Mouse (Mus musculus) hindbrain, embryonic 16.5 days (tissue): ENCODE results near the gene Gse1. TPM values are rescaled to one million over a fixed set of nuclear protein-coding genes. Genes with fewer than 3 reads are reported as not detected.

Source experiments
- ATAC-seq: fragments of 200-750 bp; cut with Nextera tagmentation; 2 replicates; pipeline ENCODE4 v1.8.0; 2017; ENCODE audit warnings: moderate TSS enrichment, moderate library complexity
- H3K27ac ChIP-seq: fragments of 300-500 bp; sonication (generic); 2 replicates; pipeline ENCODE4 v1.5.1; 2014; ENCODE audit warnings: low read depth, mild to moderate bottlenecking, control low read depth, low read length, moderate library complexity
- H3K27me3 ChIP-seq: fragments of 300-500 bp; sonication (generic); replicated peaks from 2 replicates; pipeline ENCODE4 v1.6.1; 2014; ENCODE audit warnings: low read length; ENCODE audit not compliant: control insufficient read depth, insufficient read depth
- H3K36me3 ChIP-seq: fragments of 300-500 bp; sonication (generic); 2 replicates; pipeline ENCODE4 v1.6.1; 2014; ENCODE audit warnings: mild to moderate bottlenecking, low read length, moderate library complexity, mixed read lengths; ENCODE audit not compliant: control insufficient read depth, insufficient read depth
- H3K4me1 ChIP-seq: fragments of 300-500 bp; sonication (generic); 2 replicates; pipeline ENCODE4 v1.6.1; 2014; ENCODE audit warnings: low read depth, low read length; ENCODE audit not compliant: control insufficient read depth, insufficient read depth
- H3K4me2 ChIP-seq: fragments of 300-500 bp; sonication (generic); 2 replicates; pipeline ENCODE4 v1.6.1; 2014; ENCODE audit warnings: mild to moderate bottlenecking, low read length, control low read depth, moderate library complexity
- H3K4me3 ChIP-seq: fragments of 300-500 bp; sonication (generic); 2 replicates; pipeline ENCODE4 v1.5.1; 2014; ENCODE audit warnings: mild to moderate bottlenecking, low read length, control low read depth, moderate library complexity
- H3K9ac ChIP-seq: fragments of 300-500 bp; sonication (generic); 2 replicates; pipeline ENCODE4 v1.6.1; 2014; ENCODE audit warnings: low read depth, mild to moderate bottlenecking, control low read depth, low read length, moderate library complexity
- H3K9me3 ChIP-seq: fragments of 300-500 bp; sonication (generic); 2 replicates; pipeline ENCODE4 v1.6.1; 2014; ENCODE audit warnings: mild to moderate bottlenecking, low read length, moderate library complexity; ENCODE audit not compliant: control insufficient read depth
- WGBS: fragments of 180-500 bp; shearing (Covaris S2); extraction: QIAGEN DNeasy Blood & Tissue Kit; methylation state at CpG from one replicate; pipeline ENCODE4 v1.1.7; 2014; 5-methylcytosine and 5-hydroxymethylcytosine counted together
- polyA plus RNA-seq: library from polyadenylated mRNA; unstranded; fragments of >200 nt; fragmentation: Nextera tagmentation; extraction: Ambion mirVana; gene quantifications from 2 replicates; pipeline ENCODE4 v1.2.1, GENCODE M21; 2015

Gene Gse1
- polyA plus RNA-seq, 1 experiment from 2014 or later: 10.7 TPM

GRCm38 (mm10) chr8:120222548-120222947, 5.7 kb upstream of the Gse1 start:
- WGBS: 43% methylated on average over 11 of the region's 11 CpGs

GRCm38 (mm10) chr8:120224521-120225420, 3.5 kb upstream of the Gse1 start:
- Histone ChIP-seq H3K4me2 (no peak overlapping the region), H3K4me3 (no peak overlapping the region), H3K36me3 (no peaks in the 10 kb centered on the region), H3K9me3 (no peaks in the 10 kb centered on the region), H3K4me1 (peaks cover 25% of the 10 kb centered on the region), H3K27me3 (no peaks in the 10 kb centered on the region), H3K27ac (no peak overlapping the region), H3K9ac (no peak overlapping the region)
- ATAC-seq: no peak
- 46% methylated on average over 10 of the region's 11 CpGs for WGBS

More at GRCm38 (mm10) chr8:120222548-120222947, 5.7 kb upstream of the Gse1 start:
- Histone ChIP-seq H3K27ac (no peak overlapping the region), H3K4me2 (no peak overlapping the region), H3K4me3 (no peak overlapping the region), H3K9me3 (no peaks in the 10 kb centered on the region), H3K36me3 (no peaks in the 10 kb centered on the region), H3K4me1 (peaks cover 15% of the 10 kb centered on the region), H3K27me3 (no peaks in the 10 kb centered on the region), H3K9ac (no peak overlapping the region)
- no peak for ATAC-seq

- Histone ChIP-seq H3K27me3 (no peaks in the 10 kb centered on the region; the same call in 1 of the 2 replicates), H3K4me2 (no peak overlapping the region), H3K9me3 (no peaks in the 10 kb centered on the region), H3K9ac (no peak overlapping the region), H3K4me1 (peaks cover 33% of the 10 kb centered on the region), H3K4me3 (no peak overlapping the region), H3K36me3 (no peaks in the 10 kb centered on the region), H3K27ac (no peak overlapping the region)
- WGBS: 21% methylated on average over 10 of the region's 10 CpGs
- ATAC-seq: no peak
Observed at GRCm38 (mm10) chr8:120225421-120226151, 2.7 kb upstream of the Gse1 start.

- ATAC-seq: no peak
- H3K4me1 ChIP-seq: peaks cover 47% of the 10 kb centered on the region
- H3K9me3 ChIP-seq: no peaks in the 10 kb centered on the region
- H3K27me3 ChIP-seq: no peaks in the 10 kb centered on the region; the same call in 1 of the 2 replicates
- H3K4me2 ChIP-seq: no peak overlapping the region
- no peaks in the 10 kb centered on the region for H3K36me3 ChIP-seq
- H3K4me3 ChIP-seq: no peak overlapping the region
- H3K27ac ChIP-seq: no peak overlapping the region
- WGBS: 21% methylated on average over 2 of the region's 5 CpGs
- H3K9ac ChIP-seq: no peak overlapping the region
Observed at GRCm38 (mm10) chr8:120226700-120227577, 1.3 kb upstream of the Gse1 start.

GRCm38 (mm10) chr8:120227578-120227876, 729 bp upstream of the Gse1 start:
- H3K4me2 ChIP-seq: peak overlapping the region; percentile 91
- peaks cover 49% of the 10 kb centered on the region for H3K4me1 ChIP-seq
- H3K9me3 ChIP-seq: no peaks in the 10 kb centered on the region
- H3K27me3 ChIP-seq: no peaks in the 10 kb centered on the region; the same call in 1 of the 2 replicates
- peak overlapping the region; percentile 72 for H3K4me3 ChIP-seq
- ATAC-seq: no peak
- no peak overlapping the region for H3K27ac ChIP-seq
- H3K9ac ChIP-seq: no peak overlapping the region
- H3K36me3 ChIP-seq: no peaks in the 10 kb centered on the region

- WGBS: under 1% methylated on average over 90 of the region's 125 CpGs
- Histone ChIP-seq H3K27ac (peak overlapping the region; percentile 76), H3K36me3 (no peaks in the 10 kb centered on the region), H3K4me1 (peaks cover 54% of the 10 kb centered on the region), H3K4me2 (peak overlapping the region; percentile 91), H3K9ac (peak overlapping the region; percentile 76), H3K4me3 (peak overlapping the region; percentile 72), H3K27me3 (no peaks in the 10 kb centered on the region; the same call in 1 of the 2 replicates), H3K9me3 (no peaks in the 10 kb centered on the region)
- ATAC-seq: peak; percentile 17; the same call in 1 of the 2 replicates
Observed at GRCm38 (mm10) chr8:120228781-120229573, 721 bp downstream of the Gse1 start.

GRCm38 (mm10) chr8:120229574-120229916, 1.3 kb downstream of the Gse1 start:
- no peaks in the 10 kb centered on the region; the same call in 1 of the 2 replicates for H3K27me3 ChIP-seq
- WGBS: 0% methylated on average over 22 of the region's 22 CpGs
- H3K9ac ChIP-seq: peak overlapping the region; percentile 76
- H3K4me3 ChIP-seq: peak overlapping the region; percentile 72
- H3K4me2 ChIP-seq: peak overlapping the region; percentile 91
- no peaks in the 10 kb centered on the region for H3K36me3 ChIP-seq
- no peaks in the 10 kb centered on the region for H3K9me3 ChIP-seq
- peaks cover 58% of the 10 kb centered on the region for H3K4me1 ChIP-seq
- no peak overlapping the region for H3K27ac ChIP-seq
- 0 out of 2 replicates have a peak, but pooled peaks have one; percentile 1 for ATAC-seq

GRCm38 (mm10) chr8:120230081-120230480, 1.8 kb downstream of the Gse1 start:
- H3K4me3 ChIP-seq: peak overlapping the region; percentile 72
- H3K27me3 ChIP-seq: no peaks in the 10 kb centered on the region; the same call in 1 of the 2 replicates
- H3K36me3 ChIP-seq: no peaks in the 10 kb centered on the region
- no peaks in the 10 kb centered on the region for H3K9me3 ChIP-seq
- peak overlapping the region; percentile 76 for H3K9ac ChIP-seq
- peak overlapping the region; percentile 91 for H3K4me2 ChIP-seq
- WGBS: 14% methylated on average over 22 of the region's 22 CpGs
- no peak overlapping the region for H3K27ac ChIP-seq
- 0 out of 2 replicates have a peak, but pooled peaks have one; percentile 19 for ATAC-seq
- H3K4me1 ChIP-seq: peaks cover 63% of the 10 kb centered on the region
